Mouse (Mus musculus) lung, adult 18-20 months (tissue): ENCODE measurements around the gene Rhpn2.

Experiments used
- DNase-seq, 2 experiments: peaks; one replicate each; pipeline ENCODE4 v3.0.0; 2022; ENCODE audit warnings: mixed read lengths in 2 of 2

Rhpn2 gene

GRCm38 (mm10) chr7:35395734-35396456 is 61.9 kb downstream of the Rhpn2 start:
- DNase-seq: no peak

GRCm38 (mm10) chr7:35396542-35397168 is 62.7 kb downstream of the Rhpn2 start, which contains the start of the genes Faap24 and Cep89:
Gene Faap24, minus strand, starts transcription at chr7:35396836.
Gene Cep89, plus strand, starts transcription at chr7:35397035.
- DNase-seq: peak; percentile 95 to 96

DNA sequence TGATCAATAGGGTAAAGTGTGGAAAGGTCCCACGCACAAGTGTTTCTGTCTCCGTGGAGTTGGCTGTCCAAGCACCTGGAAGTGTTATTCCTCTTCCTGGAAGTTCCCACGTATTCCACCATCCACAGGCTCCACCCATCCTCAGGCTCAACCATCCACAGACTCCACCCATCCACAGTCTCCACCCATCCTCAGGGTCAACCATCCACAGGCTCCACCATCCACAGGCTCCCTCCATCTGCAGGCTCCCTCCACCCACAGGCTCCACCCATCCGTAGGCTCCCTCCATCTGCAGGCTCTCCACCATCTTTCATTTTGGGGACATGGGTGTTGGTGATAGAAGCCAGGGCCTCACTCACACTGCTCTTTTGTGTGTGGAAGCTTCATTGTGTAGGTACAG is 67.2 kb downstream of the Rhpn2 start:
- no peak for DNase-seq

DNA sequence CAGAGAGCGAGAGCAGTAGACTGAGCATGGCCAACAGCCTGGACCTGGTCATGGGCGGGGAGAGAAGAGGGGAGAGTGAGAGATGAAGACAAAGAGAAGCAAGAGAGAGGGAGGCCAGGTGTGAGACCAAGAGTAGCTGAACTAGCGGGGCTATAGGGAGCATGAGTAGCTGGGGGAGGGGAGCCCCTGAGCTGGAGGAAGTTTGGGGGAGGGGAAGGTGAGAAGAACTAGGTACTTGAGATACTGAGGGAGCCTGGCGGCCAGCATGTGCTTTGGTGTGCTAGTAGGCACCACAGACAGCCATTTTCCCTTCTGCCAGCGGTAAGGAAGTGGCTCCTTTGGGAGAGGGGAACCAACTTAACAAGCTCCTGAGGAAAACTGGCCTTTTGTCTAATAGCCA is 81.3 kb downstream of the Rhpn2 start:
- no peak for DNase-seq

- DNase-seq: no peak
Measured at GRCm38 (mm10) chr7:35415801-35416653, 82.1 kb downstream of the Rhpn2 start.

DNA sequence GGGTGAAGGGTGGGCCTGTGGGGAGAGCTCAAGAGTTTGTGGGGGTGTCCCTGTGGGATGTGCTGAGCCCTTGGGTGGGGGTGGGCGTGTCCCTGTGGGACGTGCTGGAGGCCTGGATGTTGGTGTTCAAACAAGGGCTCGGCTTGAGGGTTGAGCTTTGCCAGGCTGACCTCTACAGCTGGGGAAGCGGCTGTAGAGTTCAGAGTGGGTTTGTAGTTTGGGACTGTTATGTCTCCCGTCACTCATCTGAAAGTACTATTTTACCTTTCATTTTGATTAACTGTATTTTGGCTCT is 82.6 kb downstream of the Rhpn2 start:
- no peak for DNase-seq

DNA sequence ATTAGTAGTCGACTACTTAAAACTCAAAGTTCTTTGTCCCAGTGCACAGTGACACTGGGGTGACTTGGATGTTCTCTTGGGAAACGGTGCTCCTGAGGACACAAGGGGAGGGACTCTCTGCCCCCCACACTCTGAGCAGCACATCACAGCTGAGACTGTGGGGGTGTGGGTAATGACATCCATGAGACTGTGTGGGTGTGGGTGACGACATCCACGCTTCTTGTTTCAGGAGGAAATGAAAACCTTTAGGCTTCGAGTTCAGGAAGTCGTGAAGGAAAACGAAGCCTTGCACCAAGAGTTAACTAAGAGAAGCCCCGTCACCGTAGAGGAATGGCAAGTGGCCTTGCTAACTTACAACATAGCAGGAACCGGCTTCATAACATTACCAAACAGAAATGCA is 89.1 kb downstream of the Rhpn2 start:
- no peak for DNase-seq

GRCm38 (mm10) chr7:35428146-35428545 is 94.2 kb downstream of the Rhpn2 start:
- DNase-seq: no peak

DNA sequence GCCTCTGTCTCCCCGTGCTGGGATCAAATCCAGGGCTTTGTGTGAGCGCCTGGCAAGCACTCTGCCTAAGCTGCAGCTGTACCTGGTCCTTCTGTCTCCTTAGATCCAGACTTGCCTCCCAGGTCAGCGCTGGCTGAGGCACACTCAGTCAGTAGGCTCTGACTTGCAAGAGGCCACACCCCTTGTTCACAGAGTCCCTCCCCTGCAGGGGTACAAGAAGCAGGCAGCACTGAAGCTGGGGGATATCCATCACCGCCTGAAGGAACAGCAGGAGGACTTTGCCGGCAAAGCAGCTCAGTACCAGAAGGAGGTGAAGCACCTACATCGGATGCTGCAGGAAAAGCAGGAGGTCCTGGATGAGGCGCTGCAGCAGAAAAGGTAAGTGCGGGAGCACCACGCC is 101.3 kb downstream of the Rhpn2 start:
- no peak for DNase-seq
